Comparison of ENCODE assay signal across 16 mouse cellular contexts in genomic region chr14:59591901-59592300, GRCm38 (mm10).
"Had no signal": no experiment of that assay in that cellular context is flagged by ENCODE, and none has a peak within 500 bp of the region (broad histone marks: within the 10 kb centered on the region; RNA-seq: fewer than 3 reads in every experiment).

No protein-coding gene starts in this region.

- DNase-seq: kidney, adult 9 months; kidney, postnatal 36 days; layer of hippocampus, adult 9-11 months; layer of hippocampus, postnatal 36 days; liver; liver, embryonic 13.5 days; liver, postnatal 0 days; right cerebral cortex, postnatal 14 days; thymus, postnatal 36 days had no signal

- ATAC-seq: liver, postnatal 0 days; midbrain, embryonic 16.5 days had no signal

- H3K9ac ChIP-seq: limb, embryonic 12.5 days; liver, embryonic 13.5 days; liver, postnatal 0 days; midbrain, embryonic 12.5 days; neural tube, embryonic 13.5 days; stomach, embryonic 15.5 days had no signal

- H3K27ac ChIP-seq: kidney, postnatal 0 days; limb, embryonic 12.5 days; liver, embryonic 13.5 days; midbrain, embryonic 12.5 days; neural tube, embryonic 13.5 days; stomach, embryonic 15.5 days had no signal

- H3K4me2 ChIP-seq: limb, embryonic 12.5 days; liver, embryonic 13.5 days; midbrain, embryonic 12.5 days; neural tube, embryonic 13.5 days; stomach, embryonic 15.5 days had no signal

- H3K4me3 ChIP-seq: limb, embryonic 12.5 days; liver, embryonic 13.5 days; megakaryocyte, embryonic 14.5 days; midbrain, embryonic 12.5 days; neural tube, embryonic 13.5 days; stomach, embryonic 15.5 days had no signal

- H3K9me3 ChIP-seq: limb, embryonic 12.5 days; liver, embryonic 13.5 days; megakaryocyte, embryonic 14.5 days; midbrain, embryonic 12.5 days; neural tube, embryonic 13.5 days; stomach, embryonic 15.5 days had no signal

- H3K27me3 ChIP-seq: limb, embryonic 12.5 days; liver, embryonic 13.5 days; megakaryocyte, embryonic 14.5 days; midbrain, embryonic 12.5 days; neural tube, embryonic 13.5 days; stomach, embryonic 15.5 days had no signal
